Comparison of ENCODE assay signal across 21 mouse cellular contexts in the genomic region with DNA sequence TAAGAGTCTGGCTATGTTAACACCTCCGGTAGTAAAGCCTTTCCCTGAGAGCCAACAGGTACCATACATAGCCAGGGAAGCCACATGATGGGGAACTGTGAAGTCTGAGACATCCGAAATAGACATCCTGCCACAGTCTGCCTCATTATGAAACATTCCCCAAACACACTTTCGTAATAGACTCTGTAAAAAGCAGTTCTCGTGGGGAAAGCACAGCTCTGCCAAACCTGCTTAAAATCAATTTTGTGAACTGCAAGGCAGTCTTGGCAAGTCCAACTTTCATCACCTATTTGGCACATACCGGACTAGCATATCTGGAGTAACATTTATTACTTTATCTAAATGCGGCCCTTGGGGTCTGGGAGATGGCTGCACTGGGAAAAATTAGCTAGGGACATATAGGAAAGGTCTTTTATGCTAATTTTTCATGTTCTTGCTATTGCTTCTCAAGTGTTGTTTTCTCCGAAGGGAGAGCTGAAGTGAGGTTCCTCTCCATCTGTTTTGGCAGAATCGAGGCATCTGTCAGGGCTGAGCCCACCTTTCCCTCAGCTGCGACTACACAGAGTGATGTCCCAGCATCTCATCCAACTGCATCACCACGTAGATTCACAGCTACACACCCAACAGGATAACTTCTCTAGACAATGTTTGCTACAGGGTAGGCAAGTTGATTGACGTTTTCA.
DNase-seq lines count a peak whose midpoint lies in the region; ATAC-seq lines count a peak whose summit lies in the region.
"Had no signal": no experiment of that assay in that cellular context is flagged by ENCODE, and none has a peak within 500 bp of the region (broad histone marks: within the 10 kb centered on the region; RNA-seq: fewer than 3 reads in every experiment).

No protein-coding gene starts in this region.

- intact Hi-C loops in left cerebral cortex, postnatal 14 days (cut with DNase I), result no loop called here

- no peaks in the 10 kb centered on the region for H3K4me1 ChIP-seq in heart, embryonic 10.5 days
- peaks cover 3% of the 10 kb centered on the region; the same call in 1 of the 2 replicates for H3K4me1 ChIP-seq in neural tube, embryonic 15.5 days
- H3K4me1 ChIP-seq: embryonic facial prominence, embryonic 10.5 days; forebrain, embryonic 15.5 days; intestine, embryonic 15.5 days; limb, embryonic 12.5 days had no signal

- 0 out of 2 replicates have a peak overlapping the region, but pooled peaks have one; percentile 16 for H3K27ac ChIP-seq in heart, embryonic 10.5 days
- H3K27ac ChIP-seq in neural tube, embryonic 15.5 days (replicated peaks), result no peak overlapping the region
- H3K27ac ChIP-seq: embryonic facial prominence, embryonic 10.5 days; forebrain, embryonic 15.5 days; hindbrain, embryonic 14.5 days; intestine, embryonic 15.5 days; limb, embryonic 12.5 days; liver, embryonic 14.5 days; stomach, postnatal 0 days had no signal

- H3K9me3 ChIP-seq in heart, embryonic 10.5 days, result no peaks in the 10 kb centered on the region
- no peaks in the 10 kb centered on the region for H3K9me3 ChIP-seq in neural tube, embryonic 15.5 days (replicated peaks)
- H3K9me3 ChIP-seq: embryonic facial prominence, embryonic 10.5 days; forebrain, embryonic 15.5 days; intestine, embryonic 15.5 days; limb, embryonic 12.5 days had no signal

- H3K4me3 ChIP-seq in heart, embryonic 10.5 days, result no peak overlapping the region
- no peak overlapping the region for H3K4me3 ChIP-seq in neural tube, embryonic 15.5 days (replicated peaks)
- H3K4me3 ChIP-seq: embryonic facial prominence, embryonic 10.5 days; forebrain, embryonic 15.5 days; intestine, embryonic 15.5 days; limb, embryonic 12.5 days had no signal

- DNase-seq in heart, embryonic 10.5 days (ENCODE audit: low spot score), result no peak
- DNase-seq in heart, adult 18-20 months, result no peak
- DNase-seq in layer of hippocampus, adult 9-11 months, result peak; percentile 53
- DNase-seq in layer of hippocampus, postnatal 36 days, result no peak
- DNase-seq in brain, adult 2 months (ENCODE audit: low read depth, low spot score), result peak; percentile 90
- peak; percentile 33 to 56 for DNase-seq in left cerebral cortex, postnatal 14 days (ENCODE audit: low spot score in 2 of 2)
- DNase-seq: cerebellum, adult 11-12 months; cerebellum, postnatal 36 days; gastrocnemius, postnatal 36 days; heart, postnatal 10 days; kidney, postnatal 4 days; thymus, postnatal 25 days had no signal

- no peak overlapping the region for H3K4me2 ChIP-seq in neural tube, embryonic 15.5 days
- H3K4me2 ChIP-seq: forebrain, embryonic 15.5 days; hindbrain, embryonic 14.5 days; intestine, embryonic 15.5 days; limb, embryonic 12.5 days had no signal

- no peak overlapping the region for H3K9ac ChIP-seq in neural tube, embryonic 15.5 days (replicated peaks)
- H3K9ac ChIP-seq: forebrain, embryonic 15.5 days; hindbrain, embryonic 14.5 days; intestine, embryonic 15.5 days; limb, embryonic 12.5 days; liver, embryonic 14.5 days had no signal

- H3K36me3 ChIP-seq in heart, embryonic 10.5 days, result no peaks in the 10 kb centered on the region
- H3K36me3 ChIP-seq in neural tube, embryonic 15.5 days, result no peaks in the 10 kb centered on the region
- H3K36me3 ChIP-seq: embryonic facial prominence, embryonic 10.5 days; forebrain, embryonic 15.5 days; intestine, embryonic 15.5 days; limb, embryonic 12.5 days had no signal

- no peaks in the 10 kb centered on the region for H3K27me3 ChIP-seq in heart, embryonic 10.5 days (ENCODE audit: insufficient read depth, poor library complexity, severe bottlenecking)
- H3K27me3 ChIP-seq in neural tube, embryonic 15.5 days (replicated peaks), result no peaks in the 10 kb centered on the region
- H3K27me3 ChIP-seq: forebrain, embryonic 15.5 days; intestine, embryonic 15.5 days; limb, embryonic 12.5 days had no signal

- ATAC-seq in neural tube, embryonic 15.5 days (ENCODE audit: low FRiP score), result no peak
- ATAC-seq: forebrain, embryonic 15.5 days; intestine, embryonic 15.5 days; midbrain, embryonic 16.5 days had no signal

- 77% methylated on average over 11 of the region's 11 CpGs for WGBS in heart, embryonic 10.5 days
- WGBS in neural tube, embryonic 15.5 days, result 72% methylated on average over 11 of the region's 11 CpGs

Comparison
In these comparisons a context has a peak if more than half of its experiments do, and no peak if none do; other contexts are left out.
1. DNase-seq: peak in layer of hippocampus, adult 9-11 months (single experiment), brain, adult 2 months (single experiment) and left cerebral cortex, postnatal 14 days (2 of 2); none in heart, embryonic 10.5 days (single experiment), heart, adult 18-20 months (0 of 2) and layer of hippocampus, postnatal 36 days (0 of 2).